Comparison of ENCODE assay signal across 8 mouse cellular contexts in the genomic region with DNA sequence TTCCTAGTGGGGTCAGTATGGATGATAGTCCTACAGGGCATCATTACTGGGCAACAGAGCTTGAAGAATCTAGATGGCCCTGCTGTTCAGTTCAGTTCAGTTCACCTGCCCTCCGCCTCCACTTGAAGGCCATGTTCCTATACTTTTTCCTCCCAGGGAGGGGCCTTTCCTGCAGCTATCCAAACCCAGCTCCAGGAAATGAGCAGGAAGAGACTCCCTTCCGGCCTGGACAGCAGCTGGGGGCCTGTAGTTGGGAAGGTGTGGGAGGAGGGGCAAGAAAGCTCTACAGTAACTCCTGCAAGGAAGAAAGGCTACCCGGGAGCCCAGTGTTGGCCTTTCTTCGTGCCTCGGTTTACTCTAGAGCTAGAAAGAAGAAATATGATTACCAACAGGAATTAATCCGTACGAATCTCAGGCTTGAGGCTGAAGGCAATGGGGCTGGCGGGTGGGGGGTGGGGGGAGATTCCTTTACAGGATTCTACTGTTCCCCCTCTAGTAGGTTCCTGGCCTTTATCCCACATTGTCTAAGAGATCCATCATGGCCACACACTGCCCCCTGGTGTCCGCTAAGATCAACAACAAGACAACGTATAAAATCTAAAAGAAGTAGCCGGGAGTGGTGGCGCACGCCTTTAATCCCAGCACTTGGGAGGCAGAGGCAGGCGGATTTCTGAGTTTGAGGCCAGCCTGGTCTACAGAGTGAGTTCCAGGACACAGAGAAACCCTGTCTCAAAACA. TPM values are rescaled to one million over a fixed set of nuclear protein-coding genes. Genes with fewer than 3 reads are reported as not detected.
DNase-seq lines count a peak whose midpoint lies in the region; ATAC-seq lines count a peak whose summit lies in the region.

No protein-coding gene starts in this region.

- H3K4me1 ChIP-seq in forebrain, embryonic 14.5 days (ENCODE audit: control insufficient read depth, insufficient read depth, low read length): no peaks in the 10 kb centered on the region
- peaks cover 20% of the 10 kb centered on the region for H3K4me1 ChIP-seq in forebrain, embryonic 15.5 days
- peaks cover 23% of the 10 kb centered on the region for H3K4me1 ChIP-seq in hindbrain, embryonic 13.5 days (replicated peaks)

- H3K4me2 ChIP-seq in forebrain, embryonic 14.5 days (ENCODE audit: low read length): no peak overlapping the region
- H3K4me2 ChIP-seq in forebrain, embryonic 15.5 days (replicated peaks): no peak overlapping the region
- H3K4me2 ChIP-seq in hindbrain, embryonic 13.5 days: peak overlapping the region; percentile 96; the same call in 1 of the 2 replicates

- H3K9ac ChIP-seq in forebrain, embryonic 14.5 days (ENCODE audit: low read length): no peak overlapping the region
- no peak overlapping the region for H3K9ac ChIP-seq in forebrain, embryonic 15.5 days (replicated peaks)
- H3K9ac ChIP-seq in hindbrain, embryonic 13.5 days: no peak overlapping the region

- H3K4me3 ChIP-seq in forebrain, embryonic 14.5 days (ENCODE audit: low read depth, low read length): no peak overlapping the region
- no peak overlapping the region for H3K4me3 ChIP-seq in forebrain, embryonic 15.5 days
- 0 out of 2 replicates have a peak overlapping the region, but pooled peaks have one; percentile 12 for H3K4me3 ChIP-seq in hindbrain, embryonic 13.5 days

- no peak overlapping the region for H3K27ac ChIP-seq in forebrain, embryonic 14.5 days (ENCODE audit: low read depth, low read length)
- no peak overlapping the region for H3K27ac ChIP-seq in forebrain, embryonic 15.5 days (replicated peaks)
- H3K27ac ChIP-seq in hindbrain, embryonic 13.5 days: no peak overlapping the region

- H3K9me3 ChIP-seq in forebrain, embryonic 14.5 days (replicated peaks; ENCODE audit: control insufficient read depth, low read length): no peaks in the 10 kb centered on the region
- H3K9me3 ChIP-seq in forebrain, embryonic 15.5 days: no peaks in the 10 kb centered on the region
- H3K9me3 ChIP-seq in hindbrain, embryonic 13.5 days: no peaks in the 10 kb centered on the region

- WGBS in forebrain, embryonic 14.5 days: 40% methylated on average over 14 of the region's 14 CpGs
- WGBS in forebrain, embryonic 15.5 days: 39% methylated on average over 14 of the region's 14 CpGs
- WGBS in hindbrain, embryonic 13.5 days: 39% methylated on average over 14 of the region's 14 CpGs

- ATAC-seq in forebrain, embryonic 14.5 days: no peak
- ATAC-seq in forebrain, embryonic 15.5 days (replicated peaks): no peak
- ATAC-seq in erythroid progenitor cell, adult 5-6 weeks (replicated peaks; ENCODE audit: low FRiP score, poor library complexity, severe bottlenecking): 0 out of 2 replicates have a peak, but pooled peaks have one; percentile 44
- ATAC-seq in hindbrain, embryonic 13.5 days (ENCODE audit: low FRiP score): no peak
- peak; percentile 66 for ATAC-seq in megakaryocyte progenitor cell, adult 5-6 weeks (replicated peaks; ENCODE audit: poor library complexity)

- DNase-seq in forebrain, embryonic 14.5 days (ENCODE audit: low spot score): peak; percentile 70
- peak; percentile 74 for DNase-seq in adrenal gland, postnatal 25 days
- peak; percentile 41 to 75 for DNase-seq in layer of hippocampus, postnatal 25 days (ENCODE audit: extremely low spot score in 1 of 2, low spot score in 1 of 2)
- peak; percentile 77 for DNase-seq in testis, postnatal 10 days (ENCODE audit: low spot score)

- peaks cover 36% of the 10 kb centered on the region for H3K27me3 ChIP-seq in forebrain, embryonic 14.5 days (replicated peaks; ENCODE audit: control insufficient read depth, insufficient read depth, low read length)
- peaks cover 39% of the 10 kb centered on the region for H3K27me3 ChIP-seq in forebrain, embryonic 15.5 days
- H3K27me3 ChIP-seq in hindbrain, embryonic 13.5 days: peaks cover 49% of the 10 kb centered on the region

- H3K36me3 ChIP-seq in forebrain, embryonic 14.5 days (ENCODE audit: control insufficient read depth, insufficient read depth, low read length): no peaks in the 10 kb centered on the region
- no peaks in the 10 kb centered on the region for H3K36me3 ChIP-seq in forebrain, embryonic 15.5 days
- H3K36me3 ChIP-seq in hindbrain, embryonic 13.5 days: no peaks in the 10 kb centered on the region

RNA-seq across cellular contexts. Expression of gene Ramp2, which starts 2.6 kb away (rescaled TPM):
- 80.4 and 80.9 TPM in 2 replicates for polyA plus RNA-seq in forebrain, embryonic 14.5 days (2014; fragmentation: Nextera tagmentation; extraction: Ambion mirVana)
- polyA plus RNA-seq in forebrain, embryonic 15.5 days (2015; fragmentation: Nextera tagmentation; extraction: Ambion mirVana): 53.4 and 61.3 TPM in 2 replicates
- 53.9 and 57.0 TPM in 2 replicates for total RNA-seq in adrenal gland, postnatal 25 days (2021)
- not detected in 2 replicates for total RNA-seq in erythroid progenitor cell, adult 5-6 weeks (2015; ENCODE audit: low replicate concordance)
- not detected in 2 replicates for total RNA-seq in erythroid progenitor cell, adult 5-6 weeks (2017; ENCODE audit: low replicate concordance)
- polyA plus RNA-seq in hindbrain, embryonic 13.5 days (2015; fragmentation: Nextera tagmentation; extraction: Ambion mirVana): 84.8 and 94.9 TPM in 2 replicates
- 10 to 100 TPM; 50.2 to 72.5 TPM for total RNA-seq in layer of hippocampus, postnatal 25 days (2021)
- total RNA-seq in megakaryocyte progenitor cell, adult 5-6 weeks (2015): 0.88 TPM in 1 of 2 replicates, not detected in the other
- total RNA-seq in megakaryocyte progenitor cell, adult 5-6 weeks (2017): 1.9 TPM in 1 of 2 replicates, not detected in the other

RNA-seq across cellular contexts. Expression of gene Vps25, which starts 5.1 kb away (rescaled TPM):
- 110 and 118 TPM in 2 replicates for polyA plus RNA-seq in forebrain, embryonic 14.5 days (2014; fragmentation: Nextera tagmentation; extraction: Ambion mirVana)
- 87.7 and 92.9 TPM in 2 replicates for polyA plus RNA-seq in forebrain, embryonic 15.5 days (2015; fragmentation: Nextera tagmentation; extraction: Ambion mirVana)
- total RNA-seq in adrenal gland, postnatal 25 days (2021): 112 and 116 TPM in 2 replicates
- total RNA-seq in erythroid progenitor cell, adult 5-6 weeks (2015; ENCODE audit: low replicate concordance): 133 and 142 TPM in 2 replicates
- 27.3 and 31.7 TPM in 2 replicates for total RNA-seq in erythroid progenitor cell, adult 5-6 weeks (2017; ENCODE audit: low replicate concordance)
- polyA plus RNA-seq in hindbrain, embryonic 13.5 days (2015; fragmentation: Nextera tagmentation; extraction: Ambion mirVana): 110 and 115 TPM in 2 replicates
- 10 to 100 TPM; 70.0 to 75.2 TPM for total RNA-seq in layer of hippocampus, postnatal 25 days (2021)
- total RNA-seq in megakaryocyte progenitor cell, adult 5-6 weeks (2015): 261 and 263 TPM in 2 replicates
- total RNA-seq in megakaryocyte progenitor cell, adult 5-6 weeks (2017): 70.4 and 86.9 TPM in 2 replicates

RNA-seq across cellular contexts. Expression of gene Wnk4, which starts 11.9 kb away (rescaled TPM):
- polyA plus RNA-seq in forebrain, embryonic 14.5 days (2014; fragmentation: Nextera tagmentation; extraction: Ambion mirVana): 3.0 and 3.4 TPM in 2 replicates
- 4.8 and 5.5 TPM in 2 replicates for polyA plus RNA-seq in forebrain, embryonic 15.5 days (2015; fragmentation: Nextera tagmentation; extraction: Ambion mirVana)
- 1.7 and 2.6 TPM in 2 replicates for total RNA-seq in adrenal gland, postnatal 25 days (2021)
- total RNA-seq in erythroid progenitor cell, adult 5-6 weeks (2015; ENCODE audit: low replicate concordance): 0.72 and 5.9 TPM in 2 replicates
- total RNA-seq in erythroid progenitor cell, adult 5-6 weeks (2017; ENCODE audit: low replicate concordance): 2.8 and 3.1 TPM in 2 replicates
- 7.0 and 7.7 TPM in 2 replicates for polyA plus RNA-seq in hindbrain, embryonic 13.5 days (2015; fragmentation: Nextera tagmentation; extraction: Ambion mirVana)
- 1 to 10 TPM; 6.2 to 7.7 TPM for total RNA-seq in layer of hippocampus, postnatal 25 days (2021)
- not detected in 2 replicates for total RNA-seq in megakaryocyte progenitor cell, adult 5-6 weeks (2015)
- total RNA-seq in megakaryocyte progenitor cell, adult 5-6 weeks (2017): not detected in 2 replicates

RNA-seq across cellular contexts. Expression of gene Ezh1, which starts 22.2 kb away (rescaled TPM):
- polyA plus RNA-seq in forebrain, embryonic 14.5 days (2014; fragmentation: Nextera tagmentation; extraction: Ambion mirVana): 16.1 and 22.4 TPM in 2 replicates
- polyA plus RNA-seq in forebrain, embryonic 15.5 days (2015; fragmentation: Nextera tagmentation; extraction: Ambion mirVana): 19.6 and 21.4 TPM in 2 replicates
- total RNA-seq in adrenal gland, postnatal 25 days (2021): 37.3 and 49.6 TPM in 2 replicates
- total RNA-seq in erythroid progenitor cell, adult 5-6 weeks (2015; ENCODE audit: low replicate concordance): 32.3 and 58.4 TPM in 2 replicates
- 43.8 and 53.9 TPM in 2 replicates for total RNA-seq in erythroid progenitor cell, adult 5-6 weeks (2017; ENCODE audit: low replicate concordance)
- polyA plus RNA-seq in hindbrain, embryonic 13.5 days (2015; fragmentation: Nextera tagmentation; extraction: Ambion mirVana): 20.4 and 20.7 TPM in 2 replicates
- total RNA-seq in layer of hippocampus, postnatal 25 days (2021): 10 to 100 TPM; 57.1 to 62.1 TPM
- 13.8 and 15.8 TPM in 2 replicates for total RNA-seq in megakaryocyte progenitor cell, adult 5-6 weeks (2015)
- 13.2 and 15.8 TPM in 2 replicates for total RNA-seq in megakaryocyte progenitor cell, adult 5-6 weeks (2017)

RNA-seq across cellular contexts. Expression of gene Cntd1, which starts 30.4 kb away (rescaled TPM):
- polyA plus RNA-seq in forebrain, embryonic 14.5 days (2014; fragmentation: Nextera tagmentation; extraction: Ambion mirVana): 0.76 and 1.3 TPM in 2 replicates
- polyA plus RNA-seq in forebrain, embryonic 15.5 days (2015; fragmentation: Nextera tagmentation; extraction: Ambion mirVana): 1.4 and 1.5 TPM in 2 replicates
- 0.67 and 0.73 TPM in 2 replicates for total RNA-seq in adrenal gland, postnatal 25 days (2021)
- total RNA-seq in erythroid progenitor cell, adult 5-6 weeks (2015; ENCODE audit: low replicate concordance): 5.8 and 10.1 TPM in 2 replicates
- total RNA-seq in erythroid progenitor cell, adult 5-6 weeks (2017; ENCODE audit: low replicate concordance): 11.1 and 11.6 TPM in 2 replicates
- polyA plus RNA-seq in hindbrain, embryonic 13.5 days (2015; fragmentation: Nextera tagmentation; extraction: Ambion mirVana): 1.3 TPM in 2 replicates
- total RNA-seq in layer of hippocampus, postnatal 25 days (2021): under 1 TPM; 0.25 to 0.35 TPM
- 1.1 and 2.0 TPM in 2 replicates for total RNA-seq in megakaryocyte progenitor cell, adult 5-6 weeks (2015)
- total RNA-seq in megakaryocyte progenitor cell, adult 5-6 weeks (2017): 1.2 and 1.3 TPM in 2 replicates

Comparison
In these comparisons a context has a peak if more than half of its experiments do, and no peak if none do; other contexts are left out.
1. ATAC-seq: peak in erythroid progenitor cell, adult 5-6 weeks (single experiment) and megakaryocyte progenitor cell, adult 5-6 weeks (single experiment); none in forebrain, embryonic 14.5 days (single experiment), forebrain, embryonic 15.5 days (single experiment) and hindbrain, embryonic 13.5 days (single experiment).
2. RNA of gene Ramp2, which starts 2.6 kb away (total RNA-seq): 50.2 to 72.5 TPM in layer of hippocampus, postnatal 25 days and 53.9 to 57.0 TPM in adrenal gland, postnatal 25 days; 0.88 to 1.9 TPM in megakaryocyte progenitor cell, adult 5-6 weeks and not detected in erythroid progenitor cell, adult 5-6 weeks; every median in the first group is over 10 times any median in the second.
3. Peak in every context shown above with its lines, with median percentiles within 50 percentile points of each other: DNase-seq.